Mouse (Mus musculus) hematopoietic stem cell, adult 5-6 weeks (primary cell): Measurements from ENCODE around the gene Fancd2. TPM values are rescaled to one million over a fixed set of nuclear protein-coding genes. Genes with fewer than 3 reads are reported as not detected.

Experiments used
- ATAC-seq, 2 experiments: fragments of 125-278 bp in 1 of 2; replicated peaks in 1 of 2; 2 replicates each; pipeline ENCODE4 v1.8.0; 2016 to 2017; ENCODE audit warnings: inconsistent platforms in 2 of 2, mild to moderate bottlenecking in 2 of 2, moderate number of reproducible peaks in 2 of 2, low read depth in 1 of 2, moderate TSS enrichment in 1 of 2; ENCODE audit not compliant: low FRiP score in 2 of 2, poor library complexity in 2 of 2, severe bottlenecking in 2 of 2, insufficient read depth in 1 of 2, low TSS enrichment in 1 of 2
- total RNA-seq: library from RNA; stranded (forward); fragments of 172-1452, 232-1000 nt; gene quantifications from 2 replicates; pipeline ENCODE4 v1.2.3, GENCODE M21; 2017

Fancd2 gene
- total RNA-seq, 1 experiment from 2014 or later = 25.4 TPM

DNA sequence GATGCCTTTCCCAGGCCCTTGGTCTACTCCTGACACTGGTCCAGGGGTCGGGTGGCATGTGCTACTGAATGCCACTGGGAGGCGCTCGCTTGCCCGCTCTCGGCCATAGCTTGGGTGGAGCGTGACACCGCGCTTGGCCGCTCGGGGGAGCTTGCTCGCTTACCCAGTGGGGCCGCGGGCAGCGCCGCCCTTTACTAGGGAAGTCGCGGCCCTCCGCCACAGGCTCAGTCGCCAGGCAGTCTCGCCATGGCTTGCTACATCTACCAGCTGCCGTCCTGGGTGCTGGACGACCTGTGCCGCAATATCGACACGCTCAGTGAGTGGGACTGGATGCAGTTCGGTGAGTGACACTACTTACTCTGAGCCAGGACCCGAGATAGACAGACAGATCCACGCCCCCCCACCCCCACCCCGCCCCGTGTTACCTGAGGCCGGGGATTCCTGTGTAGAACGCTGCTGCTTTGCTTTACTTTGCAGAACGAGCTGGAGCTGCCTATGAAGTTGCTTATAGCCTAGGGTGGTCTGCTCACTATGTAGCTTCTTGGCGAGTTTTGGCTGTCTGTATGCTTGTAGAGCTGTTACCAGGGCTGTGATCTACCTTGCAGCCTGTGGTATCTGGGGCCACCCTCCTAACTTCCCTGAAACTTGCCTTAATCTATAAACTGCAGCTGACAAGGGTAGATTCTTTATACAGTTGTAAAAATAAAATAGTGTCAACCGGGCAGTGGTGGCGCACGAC, 107.0 kb downstream of the Fancd2 start, which contains the start of gene Irak2:
Gene Irak2 (plus strand): TSS at position 166 of the 739 bp plus-strand sequence.
- ATAC-seq = peak; percentile 99

DNA sequence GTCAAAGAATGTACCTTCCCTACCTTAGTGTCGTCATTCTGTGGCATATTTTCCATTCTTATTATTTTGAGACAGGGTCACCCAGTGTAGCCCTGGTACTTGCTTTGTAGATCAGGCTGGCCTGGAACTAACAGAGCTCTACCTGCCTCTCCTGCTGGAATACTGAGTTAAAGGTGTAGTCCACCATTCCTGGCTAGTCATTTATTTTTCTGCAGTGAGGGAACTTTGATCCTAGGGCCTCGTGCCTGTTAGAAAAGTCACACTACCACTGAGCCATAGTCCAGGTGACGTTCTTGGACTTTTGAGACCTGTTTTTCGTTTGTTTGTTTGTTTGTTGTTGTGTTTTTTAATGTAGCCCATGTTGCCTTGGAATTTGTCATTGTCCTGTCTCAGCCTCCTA, 107.7 kb downstream of the Fancd2 start:
- no peak for ATAC-seq

GRCm38 (mm10) chr6:113642605-113643004, 111.1 kb downstream of the Fancd2 start:
- no peak for ATAC-seq

DNA sequence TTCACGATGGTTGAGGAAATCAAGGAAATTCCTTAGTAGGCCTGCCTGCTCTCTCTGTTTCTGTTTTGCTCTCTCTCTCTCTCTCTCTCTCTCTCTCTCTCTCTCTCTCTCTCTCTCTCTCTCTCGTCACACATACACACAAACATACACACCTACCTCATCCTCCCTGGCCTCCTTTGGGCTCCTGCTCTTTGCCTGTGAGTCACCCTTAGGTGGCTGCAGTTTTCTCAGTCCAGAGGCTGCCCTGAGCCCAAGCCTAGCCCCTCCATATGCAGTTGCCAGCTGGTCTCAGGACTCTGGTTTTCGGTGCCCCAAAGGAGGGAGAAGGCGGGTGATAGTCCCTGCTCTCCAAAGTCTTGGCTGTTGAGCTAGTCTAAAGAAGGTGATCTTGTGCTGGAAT, 111.5 kb downstream of the Fancd2 start:
- no peak for ATAC-seq

DNA sequence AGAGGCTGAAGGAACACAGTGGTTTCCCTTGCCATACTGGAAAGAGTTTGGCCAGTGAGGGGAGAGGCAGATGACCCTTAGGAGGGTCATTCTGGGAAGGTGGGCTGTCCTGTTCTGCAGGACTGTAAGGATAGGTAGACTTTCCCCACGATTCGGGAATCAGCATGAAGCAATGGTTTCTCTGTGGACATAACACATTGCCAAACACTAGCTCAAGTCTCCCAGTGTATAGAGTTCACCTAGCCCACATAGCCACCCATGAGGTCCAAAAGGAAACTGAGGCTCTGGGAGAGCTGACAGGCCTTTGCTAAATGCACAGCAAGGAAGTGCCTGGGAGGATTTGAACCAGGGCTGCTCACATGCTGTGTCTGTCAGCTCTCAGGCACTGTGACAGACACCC, 112.5 kb downstream of the Fancd2 start:
- ATAC-seq = no peak

DNA sequence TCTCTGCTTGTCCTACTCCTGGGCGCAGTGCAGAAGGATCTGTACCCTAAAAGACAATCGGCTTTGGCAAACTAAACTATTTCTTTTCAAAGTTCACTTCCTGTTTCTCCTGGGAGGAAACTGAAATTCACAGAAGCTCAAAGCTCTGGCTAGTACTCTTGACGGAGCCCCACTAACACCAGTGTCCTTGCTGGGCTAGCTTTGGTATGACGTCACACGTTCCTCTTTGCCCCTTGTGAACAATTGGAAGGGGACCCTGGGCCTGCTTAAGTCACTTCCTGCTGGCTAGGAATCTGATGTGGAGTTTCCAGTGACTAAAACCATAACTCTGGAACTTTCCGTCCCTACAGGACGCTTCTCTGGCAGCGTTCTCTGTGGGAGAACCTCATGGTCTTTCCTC, 113.3 kb downstream of the Fancd2 start:
- peak; percentile 51 to 69; a peak in 3 of 4 replicates for ATAC-seq

Other genes with a start within 250 kb of the Fancd2 start
- 0.35 TPM in 1 of 2 replicates, not detected in the other for gene Cpne9, start 249.4 kb upstream of the Fancd2 start, total RNA-seq
- 24.6 and 35.6 TPM in 2 replicates for gene Brpf1, start 224.5 kb upstream of the Fancd2 start, total RNA-seq
- 9.8 TPM in 2 replicates for gene Ogg1, start 204.7 kb upstream of the Fancd2 start, total RNA-seq
- 56.3 and 59.9 TPM in 2 replicates for gene Camk1, start 187.7 kb upstream of the Fancd2 start, total RNA-seq
- 25.5 and 37.9 TPM in 2 replicates for gene Tada3, start 153.8 kb upstream of the Fancd2 start, total RNA-seq
- 159 and 191 TPM in 2 replicates for gene Arpc4, start 153.6 kb upstream of the Fancd2 start, total RNA-seq
- gene Ttll3, start 142.4 kb upstream of the Fancd2 start, total RNA-seq = 1.5 and 7.5 TPM in 2 replicates
- gene Rpusd3, start 112.3 kb upstream of the Fancd2 start, total RNA-seq = 4.5 and 4.6 TPM in 2 replicates
- not detected in 2 replicates for gene Cidec, start 95.9 kb upstream of the Fancd2 start, total RNA-seq
- 15.9 and 28.2 TPM in 2 replicates for gene Jagn1, start 89.1 kb upstream of the Fancd2 start, total RNA-seq
- 8.4 and 10.6 TPM in 2 replicates for gene Il17re, start 73.2 kb upstream of the Fancd2 start, total RNA-seq
- gene Il17rc, start 60.3 kb upstream of the Fancd2 start, total RNA-seq = 0.65 and 1.4 TPM in 2 replicates
- 7.4 and 8.3 TPM in 2 replicates for gene Creld1, start 48.4 kb upstream of the Fancd2 start, total RNA-seq
- gene Prrt3, start 29.8 kb upstream of the Fancd2 start, total RNA-seq = not detected in 2 replicates
- 31.2 and 37.1 TPM in 2 replicates for gene Emc3, start within 50 bp of the Fancd2 start, total RNA-seq
- gene Fancd2os, start 69.0 kb downstream of the Fancd2 start, total RNA-seq = not detected in 2 replicates
- 104 and 118 TPM in 2 replicates for gene Brk1, start 73.1 kb downstream of the Fancd2 start, total RNA-seq
- 13.5 and 18.6 TPM in 2 replicates for gene Vhl, start 92.3 kb downstream of the Fancd2 start, total RNA-seq
- 20.7 and 30.8 TPM in 2 replicates for gene Irak2, start 106.8 kb downstream of the Fancd2 start, total RNA-seq
- gene Tatdn2, start 165.4 kb downstream of the Fancd2 start, total RNA-seq = 120 and 137 TPM in 2 replicates
- not detected in 2 replicates for gene Ghrl, start 188.2 kb downstream of the Fancd2 start, total RNA-seq
- 88.1 and 99.7 TPM in 2 replicates for gene Sec13, start 209.1 kb downstream of the Fancd2 start, total RNA-seq